Comparison of ENCODE assay signal across 8 mouse cellular contexts in the genomic region with DNA sequence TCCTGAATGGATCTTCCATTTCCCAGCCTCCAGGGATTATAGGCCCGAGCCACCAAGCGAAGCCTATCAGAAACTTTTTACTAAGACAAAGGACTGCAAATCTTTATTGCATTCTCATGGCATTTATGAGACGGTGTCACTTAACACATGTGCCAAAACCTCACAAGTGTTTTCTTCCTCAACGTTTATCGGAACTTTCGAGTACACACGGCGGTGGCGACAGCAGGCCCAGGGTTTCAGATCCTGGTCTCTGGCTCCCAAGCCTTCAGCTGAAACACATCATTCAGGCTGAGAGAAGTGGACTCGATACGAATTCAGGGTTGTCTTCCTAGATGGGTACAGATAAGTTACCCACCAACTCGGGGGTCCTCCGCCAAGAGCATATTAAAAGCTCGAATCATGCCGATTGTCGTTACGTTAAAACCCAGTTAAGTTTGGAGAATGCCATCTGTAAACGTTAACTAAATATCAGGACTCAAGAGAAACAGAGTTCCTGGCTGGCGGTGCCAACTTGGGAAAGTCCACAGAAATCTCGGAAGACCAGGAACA. TPM values are rescaled to one million over a fixed set of nuclear protein-coding genes. Genes with fewer than 3 reads are reported as not detected.
DNase-seq lines count a peak whose midpoint lies in the region; ATAC-seq and TF ChIP-seq lines count a peak whose summit lies in the region.

No protein-coding gene starts in this region.

- H3K4me3 ChIP-seq in spleen, adult 2 months (ENCODE audit: extremely low read depth, insufficient read depth, insufficient read length): peak overlapping the region; percentile 83
- H3K4me3 ChIP-seq in hindbrain, embryonic 14.5 days (replicated peaks; ENCODE audit: low read length): peak overlapping the region; percentile 84
- peak overlapping the region; percentile 84 for H3K4me3 ChIP-seq in midbrain, embryonic 10.5 days

- peak overlapping the region; percentile 92 for H3K9ac ChIP-seq in hindbrain, embryonic 14.5 days

- no peak for TF ChIP-seq CTCF in spleen, adult 2 months (IDR thresholded peaks at IDR 0.05; ENCODE audit: extremely low read depth, insufficient read depth, insufficient read length, insufficient replicate concordance)

- peaks cover 18% of the 10 kb centered on the region for H3K4me1 ChIP-seq in spleen, adult 2 months (ENCODE audit: control insufficient read depth, insufficient read depth, insufficient read length)
- peaks cover 5% of the 10 kb centered on the region for H3K4me1 ChIP-seq in hindbrain, embryonic 14.5 days (replicated peaks; ENCODE audit: control insufficient read depth, insufficient read depth, low read length)
- peaks cover 11% of the 10 kb centered on the region for H3K4me1 ChIP-seq in midbrain, embryonic 10.5 days

- DNase-seq in adrenal gland, postnatal 10 days: peak; percentile 15
- no peak for DNase-seq in adrenal gland, postnatal 14 days
- DNase-seq in spleen, adult 2 months (ENCODE audit: low read depth in 1 of 2, low spot score in 2 of 2): no peak
- no peak for DNase-seq in spleen, postnatal 4 days (ENCODE audit: low spot score in 2 of 2)
- no peak for DNase-seq in hindbrain, embryonic 14.5 days (ENCODE audit: low spot score)
- DNase-seq in midbrain, embryonic 10.5 days (ENCODE audit: low spot score): no peak
- no peak for DNase-seq in layer of hippocampus, postnatal 14 days (ENCODE audit: low spot score in 2 of 2)
- DNase-seq in left cerebral cortex, adult 8-10 months (ENCODE audit: low spot score in 2 of 2): no peak

- peak overlapping the region; percentile 71 for H3K27ac ChIP-seq in spleen, adult 2 months (ENCODE audit: insufficient read depth, low read length)
- peak overlapping the region; percentile 78; the same call in 1 of the 2 replicates for H3K27ac ChIP-seq in hindbrain, embryonic 14.5 days
- peak overlapping the region; percentile 89 for H3K27ac ChIP-seq in midbrain, embryonic 10.5 days (replicated peaks)

- H3K9me3 ChIP-seq in hindbrain, embryonic 14.5 days (ENCODE audit: control insufficient read depth, low read length): no peaks in the 10 kb centered on the region
- H3K9me3 ChIP-seq in midbrain, embryonic 10.5 days (replicated peaks): no peaks in the 10 kb centered on the region

- no peak for TF ChIP-seq POLR2A in spleen, adult 2 months (IDR thresholded peaks at IDR 0.05; ENCODE audit: low read depth, low read length)

- peaks cover 8% of the 10 kb centered on the region for H3K36me3 ChIP-seq in spleen, adult 2 months (ENCODE audit: control insufficient read depth, insufficient read depth, low read length)
- H3K36me3 ChIP-seq in hindbrain, embryonic 14.5 days (replicated peaks; ENCODE audit: control insufficient read depth, insufficient read depth): peaks cover 32% of the 10 kb centered on the region
- H3K36me3 ChIP-seq in midbrain, embryonic 10.5 days: peaks cover 36% of the 10 kb centered on the region

- ATAC-seq in hindbrain, embryonic 14.5 days (ENCODE audit: low FRiP score): no peak

- no peaks in the 10 kb centered on the region for H3K27me3 ChIP-seq in spleen, adult 2 months (ENCODE audit: control insufficient read depth, insufficient read depth, low read length)
- no peaks in the 10 kb centered on the region for H3K27me3 ChIP-seq in hindbrain, embryonic 14.5 days (ENCODE audit: control insufficient read depth, insufficient read depth, low read length)
- no peaks in the 10 kb centered on the region for H3K27me3 ChIP-seq in midbrain, embryonic 10.5 days (ENCODE audit: low read depth, poor library complexity, severe bottlenecking)

- 2% methylated on average over 20 of the region's 20 CpGs for WGBS in spleen, adult 2 months
- 7% methylated on average over 20 of the region's 20 CpGs for WGBS in hindbrain, embryonic 14.5 days
- 9% methylated on average over 20 of the region's 20 CpGs for WGBS in midbrain, embryonic 10.5 days

- H3K4me2 ChIP-seq in hindbrain, embryonic 14.5 days (replicated peaks): peak overlapping the region; percentile 72

RNA-seq across cellular contexts. Expression of a gene that starts 0.7 kb away (rescaled TPM):
- 100 to 1,000 TPM; 114 to 123 TPM for total RNA-seq in adrenal gland, postnatal 10 days (2021)
- 114 and 128 TPM in 2 replicates for total RNA-seq in adrenal gland, postnatal 14 days (2021)
- 38.2 and 41.4 TPM in 2 replicates for polyA plus RNA-seq in spleen, adult 2 months (2012; rRNA removed)
- polyA plus RNA-seq in hindbrain, embryonic 14.5 days (2014; fragmentation: Nextera tagmentation; extraction: Ambion mirVana): 154 and 160 TPM in 2 replicates
- polyA plus RNA-seq in midbrain, embryonic 10.5 days (2016; fragmentation: Nextera tagmentation; extraction: Ambion mirVana): 227 and 228 TPM in 2 replicates
- 100 to 1,000 TPM in 1 of 2 experiments, 10 to 100 TPM in 1; 98.4 to 106 TPM for total RNA-seq in layer of hippocampus, postnatal 14 days (2021)
- 100 to 1,000 TPM; 117 to 135 (median 128) TPM for total RNA-seq in left cerebral cortex, adult 8-10 months (2022)

RNA-seq across cellular contexts. Expression of a gene that starts 29.5 kb away (rescaled TPM):
- total RNA-seq in adrenal gland, postnatal 10 days (2021): under 1 TPM in 1 of 2 experiments, not detected in 1; 0.15 TPM
- not detected in 2 replicates for total RNA-seq in adrenal gland, postnatal 14 days (2021)
- 0.07 and 0.09 TPM in 2 replicates for polyA plus RNA-seq in spleen, adult 2 months (2012; rRNA removed)
- 0.17 and 0.39 TPM in 2 replicates for polyA plus RNA-seq in hindbrain, embryonic 14.5 days (2014; fragmentation: Nextera tagmentation; extraction: Ambion mirVana)
- polyA plus RNA-seq in midbrain, embryonic 10.5 days (2016; fragmentation: Nextera tagmentation; extraction: Ambion mirVana): 0.49 and 0.79 TPM in 2 replicates
- total RNA-seq in layer of hippocampus, postnatal 14 days (2021): under 1 TPM; 0.37 to 0.38 TPM
- total RNA-seq in left cerebral cortex, adult 8-10 months (2022): 1 to 10 TPM in 1 of 4 experiments, under 1 TPM in 2, not detected in 1; 0.19 to 1.1 (median 0.59) TPM

RNA-seq across cellular contexts. Expression of a gene that starts 40.0 kb away (rescaled TPM):
- 10 to 100 TPM; 14.4 to 14.6 TPM for total RNA-seq in adrenal gland, postnatal 10 days (2021)
- total RNA-seq in adrenal gland, postnatal 14 days (2021): 14.8 and 16.2 TPM in 2 replicates
- polyA plus RNA-seq in spleen, adult 2 months (2012; rRNA removed): 14.1 and 21.9 TPM in 2 replicates
- polyA plus RNA-seq in hindbrain, embryonic 14.5 days (2014; fragmentation: Nextera tagmentation; extraction: Ambion mirVana): 31.0 and 39.1 TPM in 2 replicates
- 25.1 and 26.0 TPM in 2 replicates for polyA plus RNA-seq in midbrain, embryonic 10.5 days (2016; fragmentation: Nextera tagmentation; extraction: Ambion mirVana)
- total RNA-seq in layer of hippocampus, postnatal 14 days (2021): 10 to 100 TPM; 28.6 to 29.1 TPM
- total RNA-seq in left cerebral cortex, adult 8-10 months (2022): 10 to 100 TPM; 27.6 to 31.2 (median 29.4) TPM

RNA-seq across cellular contexts. Expression of a gene that starts 54.8 kb away (rescaled TPM):
- under 1 TPM; 0.12 to 0.15 TPM for total RNA-seq in adrenal gland, postnatal 10 days (2021)
- 0.41 and 0.56 TPM in 2 replicates for total RNA-seq in adrenal gland, postnatal 14 days (2021)
- polyA plus RNA-seq in spleen, adult 2 months (2012; rRNA removed): not detected in 2 replicates
- not detected in 2 replicates for polyA plus RNA-seq in hindbrain, embryonic 14.5 days (2014; fragmentation: Nextera tagmentation; extraction: Ambion mirVana)
- 0.04 TPM in 1 of 2 replicates, not detected in the other for polyA plus RNA-seq in midbrain, embryonic 10.5 days (2016; fragmentation: Nextera tagmentation; extraction: Ambion mirVana)
- not detected for total RNA-seq in layer of hippocampus, postnatal 14 days (2021)
- under 1 TPM; 0.11 to 0.39 (median 0.20) TPM for total RNA-seq in left cerebral cortex, adult 8-10 months (2022)
